Mouse (Mus musculus) liver, embryonic 15.5 days (tissue): Measurements from ENCODE around the gene Ptprg. TPM values are rescaled to one million over a fixed set of nuclear protein-coding genes. Genes with fewer than 3 reads are reported as not detected.

Experiments used
- ATAC-seq: fragments of 200-750 bp; cut with Nextera tagmentation; 2 replicates; pipeline ENCODE4 v1.8.0; 2017; ENCODE audit warnings: moderate number of reproducible peaks, mild to moderate bottlenecking, moderate library complexity; ENCODE audit not compliant: insufficient read depth
- H3K27ac ChIP-seq: fragments of 300-500 bp; sonication (generic); replicated peaks from 2 replicates; pipeline ENCODE4 v1.5.1; 2015; ENCODE audit warnings: mild to moderate bottlenecking, inconsistent platforms
- H3K27me3 ChIP-seq: fragments of 300-500 bp; sonication (generic); 2 replicates; pipeline ENCODE4 v1.6.1; 2015; ENCODE audit warnings: mild to moderate bottlenecking, inconsistent platforms
- H3K36me3 ChIP-seq: fragments of 300-500 bp; sonication (generic); replicated peaks from 2 replicates; pipeline ENCODE4 v1.6.1; 2015; ENCODE audit warnings: moderate library complexity, mild to moderate bottlenecking, inconsistent platforms
- H3K4me1 ChIP-seq: fragments of 300-500 bp; sonication (generic); replicated peaks from 2 replicates; pipeline ENCODE4 v1.6.1; 2015; ENCODE audit warnings: inconsistent platforms
- H3K4me2 ChIP-seq: fragments of 300-500 bp; sonication (generic); 2 replicates; pipeline ENCODE4 v1.6.1; 2015; ENCODE audit warnings: moderate library complexity, mild to moderate bottlenecking, inconsistent platforms
- H3K4me3 ChIP-seq: fragments of 300-500 bp; sonication (generic); replicated peaks from 2 replicates; pipeline ENCODE4 v1.5.1; 2015; ENCODE audit warnings: mild to moderate bottlenecking, inconsistent platforms
- H3K9ac ChIP-seq: fragments of 300-500 bp; sonication (generic); 2 replicates; pipeline ENCODE4 v1.6.1; 2015; ENCODE audit warnings: moderate library complexity, mild to moderate bottlenecking, inconsistent platforms
- H3K9me3 ChIP-seq: fragments of 300-500 bp; sonication (generic); replicated peaks from 2 replicates; pipeline ENCODE4 v1.6.1; 2016; ENCODE audit warnings: inconsistent platforms
- WGBS: fragments of 180-500 bp; shearing (Covaris S2); methylation state at CpG from one replicate; pipeline ENCODE4 v1.1.7; 2015; ENCODE audit warnings: mixed read lengths; ENCODE audit not compliant: insufficient replicate concordance; 5-methylcytosine and 5-hydroxymethylcytosine counted together
- polyA plus RNA-seq: library from polyadenylated mRNA; unstranded; fragments of >200 nt; fragmentation: Nextera tagmentation; extraction: Ambion mirVana; gene quantifications from 2 replicates; pipeline ENCODE4 v1.2.1, GENCODE M21; 2015

The Ptprg gene
- polyA plus RNA-seq, 1 experiment from 2014 or later = 1.3 TPM

DNA sequence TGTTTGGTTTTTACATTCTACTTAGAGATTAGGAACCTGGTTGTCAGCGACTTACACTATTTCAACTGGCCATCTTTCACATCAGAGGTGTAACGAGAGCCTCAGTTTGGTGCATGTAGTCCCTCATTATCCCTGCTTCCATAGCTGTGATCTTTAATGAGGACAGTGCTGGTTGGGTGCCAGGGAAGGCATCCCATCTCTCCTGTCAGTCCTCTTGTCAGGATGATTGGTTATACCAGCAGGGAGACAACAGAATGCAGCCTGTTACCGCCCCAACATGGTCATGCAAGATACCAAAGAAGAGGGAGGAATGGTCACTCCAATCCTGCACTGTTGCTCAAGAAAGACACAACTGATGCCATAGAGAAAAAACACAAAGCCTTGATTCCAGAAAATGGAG is 574.6 kb downstream of the Ptprg start:
- 68% methylated on average over 3 of the region's 3 CpGs for WGBS
- no peak overlapping the region for H3K4me2 ChIP-seq
- H3K27ac ChIP-seq = no peak overlapping the region
- H3K4me1 ChIP-seq = no peaks in the 10 kb centered on the region
- H3K27me3 ChIP-seq = no peaks in the 10 kb centered on the region
- H3K9ac ChIP-seq = no peak overlapping the region
- no peaks in the 10 kb centered on the region for H3K9me3 ChIP-seq
- no peaks in the 10 kb centered on the region for H3K36me3 ChIP-seq
- ATAC-seq = no peak
- no peak overlapping the region for H3K4me3 ChIP-seq

DNA sequence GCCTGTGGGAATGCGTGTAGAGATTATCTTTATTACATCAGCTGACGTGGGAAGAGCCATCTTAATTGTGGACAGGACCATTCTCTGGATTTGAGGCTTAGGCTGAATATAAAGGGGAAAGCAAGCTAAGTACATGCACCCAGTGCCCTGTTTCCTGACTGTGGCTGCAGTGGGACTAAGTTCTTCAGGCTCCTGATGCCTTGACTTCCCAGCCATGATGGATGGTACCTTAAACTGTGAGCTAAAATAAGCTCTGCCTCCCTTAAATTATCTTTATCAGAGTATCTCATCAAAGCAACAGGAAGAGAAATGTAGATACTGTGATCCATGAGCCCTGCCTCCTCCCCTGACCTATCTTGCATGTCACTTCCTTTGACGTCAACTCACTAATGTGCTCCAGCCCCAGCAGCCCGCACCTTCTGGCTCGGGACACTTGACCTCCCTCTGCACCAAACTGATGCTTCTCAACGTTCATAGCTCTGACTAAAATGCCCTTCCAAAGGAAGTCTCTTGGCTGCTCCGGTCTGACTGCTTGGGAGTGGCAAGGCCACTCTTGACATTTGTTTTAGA is 578.8 kb downstream of the Ptprg start:
- Histone ChIP-seq H3K27me3 (no peaks in the 10 kb centered on the region), H3K27ac (no peak overlapping the region), H3K9ac (no peak overlapping the region), H3K9me3 (no peaks in the 10 kb centered on the region), H3K4me2 (no peak overlapping the region), H3K36me3 (no peaks in the 10 kb centered on the region), H3K4me3 (no peak overlapping the region), H3K4me1 (no peaks in the 10 kb centered on the region)
- WGBS = 50% methylated on average over 7 of the region's 7 CpGs
- ATAC-seq = no peak

DNA sequence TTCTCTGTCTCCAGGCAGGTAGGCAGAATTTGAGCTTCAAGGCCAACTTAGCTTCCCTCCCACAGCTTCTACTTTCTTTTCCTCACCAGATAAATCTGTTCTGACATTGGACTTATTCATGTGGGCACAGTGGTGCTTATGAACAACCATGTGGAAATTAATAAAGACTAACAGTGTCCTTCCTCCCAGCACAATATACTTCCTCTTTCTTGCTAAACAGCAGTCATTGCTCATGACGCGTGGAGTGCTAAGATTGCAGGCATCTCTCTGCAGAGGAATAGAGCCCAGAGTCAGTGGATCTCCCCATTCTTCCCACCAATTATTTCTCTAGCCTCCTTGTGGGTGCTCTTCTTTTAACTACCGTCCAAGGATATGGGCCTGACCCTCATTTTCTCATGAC is 579.8 kb downstream of the Ptprg start:
- H3K4me3 ChIP-seq = no peak overlapping the region
- no peaks in the 10 kb centered on the region for H3K36me3 ChIP-seq
- WGBS = 12% methylated on average over 3 of the region's 3 CpGs
- H3K9ac ChIP-seq = no peak overlapping the region
- no peak for ATAC-seq
- H3K27me3 ChIP-seq = no peaks in the 10 kb centered on the region
- H3K9me3 ChIP-seq = no peaks in the 10 kb centered on the region
- no peak overlapping the region for H3K27ac ChIP-seq
- H3K4me1 ChIP-seq = no peaks in the 10 kb centered on the region
- H3K4me2 ChIP-seq = no peak overlapping the region

GRCm38 (mm10) chr14:12134504-12134903 is 581.2 kb downstream of the Ptprg start:
- Histone ChIP-seq H3K36me3 (no peaks in the 10 kb centered on the region), H3K4me3 (no peak overlapping the region), H3K27ac (no peak overlapping the region), H3K4me1 (no peaks in the 10 kb centered on the region), H3K4me2 (no peak overlapping the region), H3K27me3 (no peaks in the 10 kb centered on the region), H3K9me3 (no peaks in the 10 kb centered on the region), H3K9ac (no peak overlapping the region)
- no peak for ATAC-seq
- 60% methylated on average over 4 of the region's 4 CpGs for WGBS

- Histone ChIP-seq H3K4me3 (no peak overlapping the region), H3K9me3 (no peaks in the 10 kb centered on the region), H3K27ac (no peak overlapping the region), H3K36me3 (no peaks in the 10 kb centered on the region), H3K4me2 (no peak overlapping the region), H3K4me1 (no peaks in the 10 kb centered on the region), H3K9ac (no peak overlapping the region), H3K27me3 (no peaks in the 10 kb centered on the region)
- WGBS = 18% methylated on average over 4 of the region's 4 CpGs
- ATAC-seq = no peak
Observed at GRCm38 (mm10) chr14:12136536-12136935, 583.2 kb downstream of the Ptprg start.

DNA sequence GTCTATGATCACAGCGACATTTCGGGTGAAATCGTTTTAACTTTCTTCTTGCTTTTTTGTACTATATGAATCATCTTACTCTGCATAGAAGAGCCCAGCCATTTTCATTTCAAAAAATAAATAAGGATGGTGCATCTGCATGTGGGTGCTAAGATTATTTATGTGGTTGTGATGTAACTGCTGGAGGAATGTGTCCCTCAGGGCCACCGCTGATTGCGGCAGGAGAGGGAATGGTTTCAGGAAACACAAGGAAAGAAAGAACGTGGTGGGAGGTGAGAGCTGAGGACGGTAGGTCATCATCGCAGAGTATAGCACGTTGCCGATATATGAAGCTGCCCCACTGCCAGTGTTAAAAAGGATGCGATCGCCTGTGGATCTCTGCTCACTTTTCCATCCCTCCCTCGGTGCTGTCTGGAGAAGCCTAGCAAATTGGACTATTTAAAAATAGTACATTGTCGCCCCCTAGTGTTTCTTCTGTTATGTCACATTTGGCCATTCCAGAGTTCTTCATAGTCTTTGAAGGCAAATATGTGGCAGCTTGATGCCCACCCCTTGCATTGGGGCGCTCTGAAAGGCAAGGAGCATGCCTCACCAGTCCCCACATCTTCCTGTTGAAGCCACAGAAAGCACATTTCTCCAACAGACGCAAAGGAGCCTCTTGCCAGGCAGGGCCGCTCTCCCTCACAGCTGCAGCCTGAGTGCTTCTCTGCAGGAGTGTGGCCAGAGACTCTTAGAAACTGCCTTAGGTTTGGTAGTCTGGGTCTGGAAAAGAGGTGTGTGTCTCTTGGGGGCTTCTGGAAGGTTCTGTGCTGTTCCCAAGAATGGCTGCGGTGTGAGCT is 586.5 kb downstream of the Ptprg start:
- Histone ChIP-seq H3K36me3 (no peaks in the 10 kb centered on the region), H3K4me1 (no peaks in the 10 kb centered on the region), H3K4me2 (no peak overlapping the region), H3K9ac (no peak overlapping the region), H3K27me3 (no peaks in the 10 kb centered on the region), H3K27ac (no peak overlapping the region), H3K4me3 (no peak overlapping the region), H3K9me3 (no peaks in the 10 kb centered on the region)
- no peak for ATAC-seq
- 40% methylated on average over 18 of the region's 18 CpGs for WGBS

- Histone ChIP-seq H3K27me3 (no peaks in the 10 kb centered on the region), H3K4me3 (no peak overlapping the region), H3K9me3 (no peaks in the 10 kb centered on the region), H3K4me1 (no peaks in the 10 kb centered on the region), H3K4me2 (no peak overlapping the region), H3K36me3 (no peaks in the 10 kb centered on the region), H3K27ac (no peak overlapping the region), H3K9ac (no peak overlapping the region)
- 66% methylated on average over 8 of the region's 8 CpGs for WGBS
- no peak for ATAC-seq
Observed at GRCm38 (mm10) chr14:12143941-12144485, 590.7 kb downstream of the Ptprg start.

- no peak overlapping the region for H3K27ac ChIP-seq
- H3K9ac ChIP-seq = no peak overlapping the region
- no peaks in the 10 kb centered on the region for H3K4me1 ChIP-seq
- H3K9me3 ChIP-seq = no peaks in the 10 kb centered on the region
- no peak overlapping the region for H3K4me3 ChIP-seq
- no peak for ATAC-seq
- no peak overlapping the region for H3K4me2 ChIP-seq
- H3K36me3 ChIP-seq = no peaks in the 10 kb centered on the region
- 67% methylated on average over 3 of the region's 3 CpGs for whole genome bisulfite sequencing
- no peaks in the 10 kb centered on the region for H3K27me3 ChIP-seq
Observed at GRCm38 (mm10) chr14:12145919-12146318, 592.6 kb downstream of the Ptprg start.

- Histone ChIP-seq H3K4me2 (no peak overlapping the region), H3K9ac (no peak overlapping the region), H3K4me1 (no peaks in the 10 kb centered on the region), H3K9me3 (no peaks in the 10 kb centered on the region), H3K27me3 (no peaks in the 10 kb centered on the region), H3K27ac (no peak overlapping the region), H3K36me3 (no peaks in the 10 kb centered on the region), H3K4me3 (no peak overlapping the region)
- peak; percentile 58; the same call in 1 of the 2 replicates for ATAC-seq
- 48% methylated on average over 3 of the region's 3 CpGs for WGBS
Observed at GRCm38 (mm10) chr14:12149529-12149928, 596.2 kb downstream of the Ptprg start.

DNA sequence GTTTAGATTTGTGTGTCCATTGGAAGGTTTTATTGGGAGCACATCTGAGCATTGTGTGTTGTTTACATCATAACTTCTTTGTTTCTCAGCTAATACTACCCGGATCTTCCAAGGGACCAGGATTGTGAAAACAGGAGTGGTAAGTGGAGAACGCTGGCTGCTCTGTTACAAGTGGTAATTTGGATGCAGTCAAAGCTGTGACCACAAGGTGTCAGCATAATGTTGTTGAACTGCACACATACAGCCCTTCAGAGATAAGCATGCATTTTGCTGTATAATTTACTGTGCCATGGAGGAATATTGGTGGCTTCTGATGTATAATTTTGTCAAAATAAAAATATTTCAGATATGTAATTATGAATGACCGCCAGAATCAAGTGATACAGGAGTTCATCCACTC is 598.6 kb downstream of the Ptprg start:
- no peak for ATAC-seq
- Histone ChIP-seq H3K36me3 (no peaks in the 10 kb centered on the region), H3K4me1 (no peaks in the 10 kb centered on the region), H3K4me3 (no peak overlapping the region), H3K27me3 (no peaks in the 10 kb centered on the region), H3K9ac (no peak overlapping the region), H3K4me2 (no peak overlapping the region), H3K9me3 (no peaks in the 10 kb centered on the region), H3K27ac (no peak overlapping the region)
- WGBS = 21% methylated on average over 3 of the region's 3 CpGs

- no peaks in the 10 kb centered on the region for H3K36me3 ChIP-seq
- H3K4me3 ChIP-seq = no peak overlapping the region
- no peaks in the 10 kb centered on the region for H3K4me1 ChIP-seq
- no peak overlapping the region for H3K9ac ChIP-seq
- no peaks in the 10 kb centered on the region for H3K27me3 ChIP-seq
- no peak overlapping the region for H3K4me2 ChIP-seq
- no peak overlapping the region for H3K27ac ChIP-seq
- ATAC-seq = no peak
- H3K9me3 ChIP-seq = no peaks in the 10 kb centered on the region
- 66% methylated on average over 6 of the region's 6 CpGs for WGBS
Observed at GRCm38 (mm10) chr14:12152748-12153147, 599.4 kb downstream of the Ptprg start.
